ENCODE assay signal across 12 mouse cellular contexts in the genomic region with DNA sequence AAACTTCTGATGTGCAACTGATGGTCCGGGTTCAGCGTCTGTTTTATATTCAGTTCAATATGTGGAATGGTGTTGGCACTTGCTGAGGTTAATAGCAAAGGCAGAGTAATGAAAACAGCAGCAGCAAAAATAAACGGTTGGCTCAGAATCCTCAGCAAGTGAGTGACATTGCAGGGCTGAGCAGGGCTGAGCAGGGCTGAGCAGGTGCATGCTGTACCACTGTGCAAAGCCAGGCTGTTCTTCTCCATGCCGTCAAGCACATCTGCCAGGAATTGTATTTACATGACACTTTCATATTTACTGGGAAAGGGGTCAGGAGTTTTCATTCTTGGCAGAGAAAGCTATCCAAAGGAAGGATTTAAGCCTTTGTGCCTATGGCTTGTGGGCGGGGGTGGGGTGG.
DNase-seq lines count a peak whose midpoint lies in the region; ATAC-seq lines count a peak whose summit lies in the region.
"Had no signal": no experiment of that assay in that cellular context is flagged by ENCODE, and none has a peak within 500 bp of the region (broad histone marks: within the 10 kb centered on the region; RNA-seq: fewer than 3 reads in every experiment).

No protein-coding gene starts in this region.

- no peaks in the 10 kb centered on the region for H3K9me3 ChIP-seq in midbrain, embryonic 11.5 days (ENCODE audit: control insufficient read depth, low read length)
- H3K9me3 ChIP-seq in midbrain, embryonic 10.5 days (replicated peaks) = no peaks in the 10 kb centered on the region
- no peaks in the 10 kb centered on the region for H3K9me3 ChIP-seq in embryonic facial prominence, embryonic 14.5 days (ENCODE audit: control insufficient read depth, low read length)
- no peaks in the 10 kb centered on the region for H3K9me3 ChIP-seq in hindbrain, embryonic 16.5 days (ENCODE audit: control insufficient read depth, low read length)
- H3K9me3 ChIP-seq in stomach, embryonic 16.5 days (replicated peaks; ENCODE audit: control insufficient read depth, low read length) = no peaks in the 10 kb centered on the region
- H3K9me3 ChIP-seq: heart, embryonic 13.5 days had no signal

- no peaks in the 10 kb centered on the region for H3K36me3 ChIP-seq in midbrain, embryonic 11.5 days (ENCODE audit: control insufficient read depth, insufficient read depth, low read length)
- no peaks in the 10 kb centered on the region for H3K36me3 ChIP-seq in midbrain, embryonic 10.5 days
- no peaks in the 10 kb centered on the region for H3K36me3 ChIP-seq in embryonic facial prominence, embryonic 14.5 days (ENCODE audit: control insufficient read depth, insufficient read depth, low read length)
- no peaks in the 10 kb centered on the region for H3K36me3 ChIP-seq in hindbrain, embryonic 16.5 days (ENCODE audit: control insufficient read depth, insufficient read depth, low read length)
- no peaks in the 10 kb centered on the region for H3K36me3 ChIP-seq in stomach, embryonic 16.5 days (ENCODE audit: control insufficient read depth, insufficient read depth, low read length)
- H3K36me3 ChIP-seq: heart, embryonic 13.5 days had no signal

- ATAC-seq in midbrain, embryonic 11.5 days (ENCODE audit: low FRiP score) = peak; percentile 80
- peak; percentile 74 for ATAC-seq in embryonic facial prominence, embryonic 14.5 days (ENCODE audit: low read depth)
- ATAC-seq in hindbrain, embryonic 16.5 days = peak; percentile 79
- ATAC-seq in stomach, embryonic 16.5 days (ENCODE audit: insufficient read depth, low FRiP score) = peak; percentile 68
- ATAC-seq: inflammation-experienced regulatory T-cells, adult 6 months; Patski had no signal

- no peak overlapping the region for H3K9ac ChIP-seq in midbrain, embryonic 11.5 days (ENCODE audit: low read length)
- H3K9ac ChIP-seq in embryonic facial prominence, embryonic 14.5 days (ENCODE audit: low read depth, low read length) = no peak overlapping the region
- peak overlapping the region; percentile 22; the same call in 1 of the 2 replicates for H3K9ac ChIP-seq in hindbrain, embryonic 16.5 days (ENCODE audit: low read depth, low read length)
- no peak overlapping the region for H3K9ac ChIP-seq in stomach, embryonic 16.5 days (ENCODE audit: low read length)
- H3K9ac ChIP-seq: heart, embryonic 13.5 days had no signal

- no peak overlapping the region for H3K4me3 ChIP-seq in midbrain, embryonic 11.5 days (ENCODE audit: low read depth, low read length)
- H3K4me3 ChIP-seq in midbrain, embryonic 10.5 days = no peak overlapping the region
- no peak overlapping the region for H3K4me3 ChIP-seq in embryonic facial prominence, embryonic 14.5 days (ENCODE audit: low read depth, low read length)
- H3K4me3 ChIP-seq in hindbrain, embryonic 16.5 days (ENCODE audit: low read length) = no peak overlapping the region
- H3K4me3 ChIP-seq in stomach, embryonic 16.5 days (replicated peaks; ENCODE audit: low read length) = no peak overlapping the region
- H3K4me3 ChIP-seq: heart, embryonic 13.5 days had no signal

- 0 out of 2 replicates have a peak, but pooled peaks cover 2% of the 10 kb centered on the region for H3K4me1 ChIP-seq in midbrain, embryonic 11.5 days (ENCODE audit: control insufficient read depth, insufficient read depth, low read length)
- peaks cover 8% of the 10 kb centered on the region for H3K4me1 ChIP-seq in midbrain, embryonic 10.5 days
- H3K4me1 ChIP-seq in embryonic facial prominence, embryonic 14.5 days (ENCODE audit: control insufficient read depth, insufficient read depth, low read length) = no peaks in the 10 kb centered on the region
- H3K4me1 ChIP-seq in hindbrain, embryonic 16.5 days (ENCODE audit: control insufficient read depth, insufficient read depth, low read depth, low read length) = peaks cover 8% of the 10 kb centered on the region
- H3K4me1 ChIP-seq in stomach, embryonic 16.5 days (ENCODE audit: control insufficient read depth, insufficient read depth, low read length) = 0 out of 2 replicates have a peak, but pooled peaks cover 9% of the 10 kb centered on the region
- H3K4me1 ChIP-seq: heart, embryonic 13.5 days had no signal

- no peak overlapping the region for H3K27ac ChIP-seq in midbrain, embryonic 11.5 days (ENCODE audit: low read depth, low read length)
- H3K27ac ChIP-seq in midbrain, embryonic 10.5 days (replicated peaks) = no peak overlapping the region
- no peak overlapping the region for H3K27ac ChIP-seq in embryonic facial prominence, embryonic 14.5 days (replicated peaks; ENCODE audit: low read depth, low read length)
- H3K27ac ChIP-seq in hindbrain, embryonic 16.5 days (ENCODE audit: low read depth, low read length) = peak overlapping the region; percentile 68
- H3K27ac ChIP-seq in stomach, embryonic 16.5 days (ENCODE audit: low read length) = no peak overlapping the region
- H3K27ac ChIP-seq: heart, embryonic 13.5 days had no signal

- no peaks in the 10 kb centered on the region for H3K27me3 ChIP-seq in midbrain, embryonic 11.5 days (ENCODE audit: control insufficient read depth, insufficient read depth, low read length)
- H3K27me3 ChIP-seq in midbrain, embryonic 10.5 days (ENCODE audit: low read depth, poor library complexity, severe bottlenecking) = no peaks in the 10 kb centered on the region
- H3K27me3 ChIP-seq in embryonic facial prominence, embryonic 14.5 days (replicated peaks; ENCODE audit: control insufficient read depth, insufficient read depth, low read length) = no peaks in the 10 kb centered on the region
- no peaks in the 10 kb centered on the region for H3K27me3 ChIP-seq in hindbrain, embryonic 16.5 days (replicated peaks; ENCODE audit: control insufficient read depth, insufficient read depth, low read length)
- H3K27me3 ChIP-seq in stomach, embryonic 16.5 days (ENCODE audit: control insufficient read depth, insufficient read depth, low read length) = no peaks in the 10 kb centered on the region
- H3K27me3 ChIP-seq: heart, embryonic 13.5 days; Patski had no signal

- DNase-seq in midbrain, embryonic 11.5 days (ENCODE audit: low spot score, missing footprints) = no peak
- no peak for DNase-seq in midbrain, embryonic 10.5 days (ENCODE audit: low spot score)
- DNase-seq in embryonic facial prominence, embryonic 14.5 days (ENCODE audit: low spot score) = no peak
- DNase-seq in lung, postnatal 4 days = no peak
- DNase-seq in urinary bladder, postnatal 14 days (ENCODE audit: low spot score) = no peak
- DNase-seq: kidney, postnatal 25 days; right cerebral cortex, adult 18-20 months had no signal

- WGBS in midbrain, embryonic 11.5 days = 77% methylated on average over 5 of the region's 5 CpGs
- 78% methylated on average over 5 of the region's 5 CpGs for WGBS in midbrain, embryonic 10.5 days
- 40% methylated on average over 5 of the region's 5 CpGs for WGBS in embryonic facial prominence, embryonic 14.5 days
- 38% methylated on average over 5 of the region's 5 CpGs for WGBS in hindbrain, embryonic 16.5 days
- WGBS in stomach, embryonic 16.5 days = 50% methylated on average over 5 of the region's 5 CpGs

- no peak overlapping the region for H3K4me2 ChIP-seq in midbrain, embryonic 11.5 days
- no peak overlapping the region for H3K4me2 ChIP-seq in embryonic facial prominence, embryonic 14.5 days (ENCODE audit: low read depth, low read length)
- no peak overlapping the region for H3K4me2 ChIP-seq in hindbrain, embryonic 16.5 days (ENCODE audit: low read length)
- no peak overlapping the region for H3K4me2 ChIP-seq in stomach, embryonic 16.5 days (ENCODE audit: low read depth, low read length)
- H3K4me2 ChIP-seq: heart, embryonic 13.5 days had no signal
